Mouse (Mus musculus) kidney, adult 9 months (tissue): ENCODE data around the gene Itln1.

Experiments used
- DNase-seq: peaks from one replicate; pipeline ENCODE4 v3.0.0; 2022

Itln1 gene

GRCm38 (mm10) chr1:171535194-171535593 lies at the start of gene Itln1:
Gene Itln1, minus strand, starts transcription at chr1:171535294.
- no peak for DNase-seq

GRCm38 (mm10) chr1:171584584-171584983 lies 49.5 kb upstream of the Itln1 start:
- no peak for DNase-seq

DNA sequence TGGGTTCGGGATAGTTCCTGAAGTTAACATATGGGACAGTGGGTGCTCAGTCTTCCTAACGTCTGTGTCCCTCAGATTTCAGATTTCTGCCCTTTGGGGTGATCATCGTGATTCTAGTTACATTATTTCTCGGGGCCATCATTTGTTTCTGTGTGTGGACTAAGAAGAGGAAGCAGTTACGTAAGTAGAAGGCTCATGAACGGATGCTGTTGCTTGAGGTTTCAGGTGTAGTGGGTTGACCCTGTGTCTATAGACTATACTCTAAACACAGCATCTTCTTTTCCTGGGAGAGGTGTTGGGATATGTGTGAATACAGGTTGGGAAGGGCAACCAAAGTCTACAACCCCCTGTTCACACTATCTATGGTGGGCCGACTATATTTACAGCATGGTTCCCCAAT lies 42.1 kb upstream of the Itln1 start:
- DNase-seq = no peak

DNA sequence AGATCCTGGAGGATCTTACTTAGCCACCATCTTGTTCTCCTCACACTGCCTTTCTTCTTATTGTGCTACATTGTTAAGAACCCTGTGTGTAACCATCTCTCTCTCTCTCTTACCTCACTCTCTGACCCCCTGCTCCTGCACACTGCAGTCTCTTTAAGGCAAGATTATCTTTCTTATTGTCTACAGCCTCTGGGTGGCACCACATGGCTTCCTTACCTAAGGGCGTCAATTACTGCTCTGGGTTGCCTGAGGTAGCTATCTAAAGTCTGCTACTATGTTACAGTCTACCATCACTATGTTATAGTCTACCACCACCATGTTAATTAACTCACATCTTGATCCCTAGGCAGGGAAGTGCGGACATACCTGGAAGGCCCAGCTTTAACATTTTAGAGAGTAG lies 33.3 kb upstream of the Itln1 start:
- DNase-seq = no peak

DNA sequence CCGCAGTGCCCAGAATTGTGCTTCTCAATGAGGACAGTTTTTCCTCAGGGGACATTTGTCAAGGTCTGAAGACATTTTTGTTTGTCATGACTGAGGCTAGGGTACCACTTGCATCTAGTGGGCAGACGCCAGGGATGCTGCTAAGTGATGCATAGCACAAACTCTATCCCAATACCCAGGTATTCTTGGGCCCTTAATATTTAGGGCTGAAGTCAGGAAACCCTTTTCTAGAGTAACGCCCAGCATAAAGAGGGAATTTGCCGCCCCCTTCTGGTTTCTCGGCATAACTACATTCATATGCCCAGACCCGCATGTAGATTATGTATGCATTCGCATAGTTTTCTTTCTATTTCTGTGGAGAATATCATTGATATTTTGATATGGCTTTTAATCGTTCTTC lies 31.7 kb upstream of the Itln1 start:
- peak; percentile 50 for DNase-seq

DNA sequence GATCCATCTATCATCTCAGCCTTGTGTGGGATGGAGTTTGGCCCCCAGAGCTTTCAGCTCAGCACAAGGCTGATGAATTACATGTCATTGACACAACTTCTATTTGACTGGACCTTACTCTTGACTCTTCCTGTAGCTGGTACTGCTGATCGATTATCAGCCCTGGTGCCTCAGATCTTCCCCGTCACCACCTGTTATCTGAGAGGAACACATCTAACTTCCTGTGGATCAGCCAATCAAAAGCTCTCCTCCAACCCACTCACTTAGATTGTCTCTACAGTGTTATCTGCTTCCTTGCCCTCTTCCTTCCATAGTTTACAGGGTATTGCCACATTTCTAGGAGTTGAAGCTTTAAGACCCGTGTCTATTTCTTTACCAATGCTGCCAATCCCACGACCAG lies 30.8 kb upstream of the Itln1 start:
- no peak for DNase-seq

GRCm38 (mm10) chr1:171564247-171564646 lies 29.2 kb upstream of the Itln1 start:
- peak; percentile 21 for DNase-seq

GRCm38 (mm10) chr1:171563042-171563441 lies 27.9 kb upstream of the Itln1 start:
- DNase-seq = no peak

GRCm38 (mm10) chr1:171561639-171562225 lies 26.6 kb upstream of the Itln1 start:
- DNase-seq = no peak

DNA sequence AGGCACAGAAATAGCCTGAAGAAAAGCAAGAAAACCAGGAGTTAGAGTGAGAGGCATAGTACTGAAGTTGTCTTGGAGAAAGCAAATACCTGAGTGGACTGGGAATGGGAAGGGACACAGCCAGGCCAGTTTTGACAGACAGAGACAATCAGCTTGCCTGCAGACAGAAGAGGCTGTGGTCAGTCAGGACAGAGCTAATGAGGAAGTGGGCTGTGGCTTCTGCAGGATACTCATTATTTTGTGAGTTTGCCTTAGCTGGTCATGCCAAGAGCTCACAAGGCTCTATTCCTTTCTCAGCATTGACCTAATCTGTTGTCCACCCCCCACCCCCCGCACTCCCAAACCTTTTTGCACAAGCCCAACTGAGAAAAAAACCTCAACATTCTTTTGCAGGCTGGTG lies 26.1 kb upstream of the Itln1 start:
- DNase-seq = no peak

GRCm38 (mm10) chr1:171560262-171560661 lies 25.2 kb upstream of the Itln1 start:
- DNase-seq = no peak

- DNase-seq = no peak
Measured at GRCm38 (mm10) chr1:171558898-171559297, 23.8 kb upstream of the Itln1 start, which contains the start of gene Cd244a. Gene Cd244a, plus strand, starts transcription at chr1:171559193.

- no peak for DNase-seq
Measured at GRCm38 (mm10) chr1:171558407-171558806, 23.3 kb upstream of the Itln1 start.

DNA sequence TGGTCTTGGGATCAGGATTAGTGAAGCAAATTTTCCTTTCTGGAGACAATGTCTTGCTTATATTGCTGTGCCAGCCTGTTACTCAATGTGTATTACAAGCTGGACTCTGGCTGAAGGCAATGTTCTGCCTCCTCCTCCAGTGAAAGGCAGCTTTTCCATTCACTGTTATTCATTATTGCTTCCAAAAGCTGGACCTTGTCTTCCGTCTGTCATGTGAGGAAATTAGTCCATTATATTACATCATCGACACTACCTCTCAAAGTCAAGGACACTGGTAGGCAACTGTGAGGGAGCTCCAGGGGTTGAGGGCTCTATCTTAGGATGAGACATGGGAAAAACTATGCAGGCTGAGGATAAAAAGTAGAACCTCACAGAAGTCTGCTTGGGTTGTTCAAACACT lies 21.3 kb upstream of the Itln1 start:
- peak; percentile 22 for DNase-seq

GRCm38 (mm10) chr1:171553359-171554341 lies 18.6 kb upstream of the Itln1 start:
- no peak for DNase-seq

- DNase-seq = no peak
Measured at GRCm38 (mm10) chr1:171552230-171552629, 17.1 kb upstream of the Itln1 start.

GRCm38 (mm10) chr1:171551326-171551725 lies 16.2 kb upstream of the Itln1 start:
- DNase-seq = no peak

DNA sequence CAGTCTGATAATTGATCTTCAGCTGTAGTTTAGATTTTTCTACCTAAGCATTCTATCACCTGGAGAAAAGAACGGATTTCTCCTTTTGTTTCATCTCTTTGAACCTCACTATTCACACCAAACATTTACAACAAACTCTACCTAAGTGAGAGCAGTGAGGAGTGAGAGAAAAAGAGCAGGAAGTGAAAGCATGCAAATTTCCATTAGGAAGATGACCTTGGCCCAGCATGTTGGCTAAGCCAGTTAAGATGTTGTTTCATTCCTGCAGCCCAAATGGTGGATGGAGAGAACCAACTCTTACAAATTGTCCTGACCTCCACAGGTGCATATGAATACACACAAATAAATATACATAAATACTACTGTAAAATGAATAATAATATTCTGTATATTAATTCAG lies 5.6 kb upstream of the Itln1 start:
- DNase-seq = no peak

GRCm38 (mm10) chr1:171534557-171534956 lies 537 bp downstream of the Itln1 start:
- DNase-seq = no peak

DNA sequence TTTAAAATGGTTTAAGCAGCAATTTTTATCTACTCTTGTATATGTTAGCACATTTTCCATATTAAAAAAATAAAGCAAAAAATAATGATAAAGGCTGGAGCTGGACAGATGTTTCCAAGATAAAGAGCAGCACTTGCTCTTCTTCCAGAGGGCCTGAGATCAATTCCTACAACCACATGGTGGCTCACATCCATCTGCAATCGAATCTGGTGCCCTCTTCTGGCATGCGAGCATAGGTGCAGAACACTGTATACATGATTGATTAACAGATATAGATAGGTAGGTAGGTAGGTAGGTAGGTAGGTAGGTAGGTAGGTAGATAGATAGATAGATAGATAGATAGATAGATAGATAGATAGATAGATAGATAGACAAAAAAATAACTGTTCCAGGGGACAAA lies 2.3 kb downstream of the Itln1 start:
- no peak for DNase-seq

- no peak for DNase-seq
Measured at GRCm38 (mm10) chr1:171531367-171531766, 3.7 kb downstream of the Itln1 start.

DNA sequence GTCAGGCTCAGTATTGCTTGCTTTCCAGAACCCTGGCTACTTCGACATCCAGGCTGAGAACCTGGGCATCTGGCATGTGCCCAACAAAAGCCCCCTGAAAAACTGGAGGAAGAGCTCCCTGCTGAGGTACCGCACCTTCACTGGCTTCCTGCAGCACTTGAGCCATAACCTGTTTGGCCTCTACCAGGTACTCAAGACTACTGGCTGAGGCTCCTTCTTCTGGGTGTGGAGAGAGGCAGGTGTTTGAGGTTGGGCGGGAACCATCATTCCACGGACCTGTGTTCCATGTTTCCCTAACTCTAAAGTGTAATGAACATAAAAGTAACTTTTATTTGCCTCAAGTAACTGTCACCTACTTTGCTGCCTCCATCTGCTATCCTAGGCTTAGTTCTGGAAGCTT lies 19.5 kb downstream of the Itln1 start:
- no peak for DNase-seq

DNA sequence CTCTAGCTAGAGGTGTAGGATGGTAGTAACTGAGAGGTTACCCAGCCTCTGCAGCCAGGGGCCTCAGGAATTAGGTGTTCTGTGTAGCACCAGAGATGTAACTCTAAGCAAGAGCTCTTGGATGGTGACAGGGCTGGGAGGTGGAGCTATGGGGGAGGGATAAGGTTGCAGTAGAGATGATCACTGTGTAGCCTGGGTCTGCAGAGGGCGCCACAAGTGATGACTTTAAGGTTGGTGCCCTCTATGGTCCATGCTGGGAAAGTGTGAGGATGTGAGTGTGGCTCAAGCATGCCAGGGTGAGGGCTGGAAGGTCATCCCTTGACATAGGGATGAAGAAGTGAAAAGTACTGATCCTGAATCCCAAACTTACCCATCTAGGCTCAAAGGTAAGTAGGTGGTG lies 20.1 kb downstream of the Itln1 start:
- DNase-seq = no peak

- no peak for DNase-seq
Measured at GRCm38 (mm10) chr1:171513760-171514159, 21.3 kb downstream of the Itln1 start.
